Mouse (Mus musculus): ENCODE data around the gene Nedd8. TPM values are rescaled to one million over a fixed set of nuclear protein-coding genes. Genes with fewer than 3 reads are reported as not detected.
A peak's percentile ranks its signal among the peaks of the same experiment; 100 is the strongest.

Nedd8 gene
- polyA plus RNA-seq, 1 experiment from 2014 or later = 510 TPM

DNA sequence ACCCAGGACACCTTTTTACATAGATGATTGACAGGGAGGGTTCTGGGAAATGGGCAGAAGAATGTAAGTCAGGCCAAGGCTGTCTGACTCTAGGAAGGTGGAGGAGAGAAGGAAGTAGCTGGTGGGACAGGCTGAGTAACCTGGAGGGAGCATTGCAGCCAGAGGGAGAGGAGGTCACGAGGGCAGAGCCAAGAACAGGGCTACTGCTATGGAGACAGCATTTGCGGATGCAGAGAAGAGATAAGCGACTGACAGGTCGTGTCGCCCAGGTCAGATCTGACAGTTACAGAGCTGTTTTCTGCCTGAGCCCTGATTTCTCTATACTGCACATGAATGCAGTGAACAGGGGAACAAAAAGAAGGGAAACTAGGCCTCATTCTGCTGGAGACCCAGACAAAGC is 35.5 kb upstream of the Nedd8 start:
- Histone ChIP-seq H3K27ac (no peak overlapping the region), H3K4me3 (replicated peaks) (no peak overlapping the region), H3K27me3 (replicated peaks) (peaks cover 1% of the 10 kb centered on the region; the same call in 1 of the 2 replicates), H3K4me2 (replicated peaks) (no peak overlapping the region), H3K9ac (no peak overlapping the region), H3K4me1 (replicated peaks) (no peaks in the 10 kb centered on the region), H3K36me3 (no peaks in the 10 kb centered on the region), H3K9me3 (no peaks in the 10 kb centered on the region)
- WGBS = 78% methylated on average over 5 of the region's 5 CpGs
- ATAC-seq = no peak

DNA sequence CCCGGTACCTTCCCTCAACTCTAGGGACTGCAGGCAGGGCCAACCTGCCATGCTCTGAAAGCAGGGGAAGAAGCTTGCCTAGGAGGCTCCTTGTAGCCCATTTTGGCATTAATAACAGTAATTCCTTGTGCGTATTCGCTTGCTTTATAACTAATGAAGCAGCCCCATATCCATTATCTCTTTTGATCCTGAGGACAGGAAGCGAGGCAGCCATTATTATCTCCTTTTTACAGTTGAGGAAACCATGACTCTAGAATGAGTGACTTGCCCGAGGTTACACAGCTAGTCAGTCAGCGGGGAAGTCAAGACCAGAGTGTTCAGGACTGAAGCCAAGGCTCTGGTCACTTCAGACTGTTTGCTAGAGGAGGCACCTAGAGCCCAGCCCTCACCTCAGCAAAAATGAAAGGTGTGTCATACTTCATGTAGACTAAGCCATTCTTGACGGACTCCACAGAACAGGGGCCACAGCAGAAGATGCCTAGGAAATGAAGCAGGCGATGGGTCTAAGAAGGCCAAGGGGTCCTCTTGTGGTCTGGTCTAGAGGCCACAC is 34.2 kb upstream of the Nedd8 start:
- H3K27ac ChIP-seq = no peak overlapping the region
- no peaks in the 10 kb centered on the region for H3K36me3 ChIP-seq
- H3K9me3 ChIP-seq = no peaks in the 10 kb centered on the region
- ATAC-seq = no peak
- H3K4me1 ChIP-seq (replicated peaks) = no peaks in the 10 kb centered on the region
- WGBS = 87% methylated on average over 8 of the region's 8 CpGs
- H3K27me3 ChIP-seq (replicated peaks) = no peaks in the 10 kb centered on the region
- H3K4me3 ChIP-seq (replicated peaks) = no peak overlapping the region
- H3K4me2 ChIP-seq (replicated peaks) = no peak overlapping the region
- no peak overlapping the region for H3K9ac ChIP-seq

DNA sequence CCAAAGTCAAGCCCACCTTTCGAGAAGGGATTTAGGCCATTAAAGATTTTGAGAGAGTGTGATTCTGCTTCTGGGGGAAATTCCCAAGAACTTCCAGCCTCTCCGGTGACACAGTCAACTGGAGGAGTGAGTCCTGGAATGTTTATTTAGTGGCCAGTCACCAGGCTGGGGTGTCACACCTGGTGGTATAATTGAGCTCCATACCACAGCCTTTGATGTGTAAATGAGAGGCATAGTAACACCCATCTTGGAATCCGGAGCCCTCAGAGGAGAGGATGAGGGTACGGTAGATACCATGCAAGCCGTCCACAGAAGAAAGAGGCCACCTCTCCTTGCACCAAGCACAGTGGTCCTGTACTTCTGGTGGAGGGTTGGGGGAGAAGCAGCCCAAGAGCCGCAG is 30.8 kb upstream of the Nedd8 start:
- 49% methylated on average over 6 of the region's 6 CpGs for WGBS

DNA sequence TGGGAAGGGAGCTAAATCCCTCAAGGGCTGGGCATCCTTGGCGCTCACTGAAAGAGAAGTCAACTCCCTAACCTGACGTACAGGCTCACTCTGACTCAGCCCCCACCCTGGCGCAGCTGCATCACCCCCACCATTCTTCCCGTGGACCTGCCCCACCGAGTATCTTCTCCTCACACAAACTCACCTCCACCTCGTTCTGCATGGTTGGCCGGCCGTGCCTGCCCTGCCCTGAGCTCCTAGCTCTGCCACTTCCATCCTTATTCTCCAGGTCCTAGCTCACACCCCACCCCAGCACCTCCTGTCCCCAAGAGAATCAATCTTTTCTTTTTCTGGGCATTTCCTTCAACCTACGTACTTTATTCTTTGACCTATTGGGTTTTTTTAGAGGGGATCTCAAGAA is 29.2 kb upstream of the Nedd8 start:
- WGBS = 66% methylated on average over 9 of the region's 9 CpGs
- Histone ChIP-seq H3K36me3 (no peaks in the 10 kb centered on the region), H3K27ac (no peak overlapping the region), H3K4me1 (replicated peaks) (no peaks in the 10 kb centered on the region), H3K9ac (no peak overlapping the region), H3K27me3 (replicated peaks) (no peaks in the 10 kb centered on the region), H3K4me3 (replicated peaks) (no peak overlapping the region), H3K9me3 (no peaks in the 10 kb centered on the region), H3K4me2 (replicated peaks) (no peak overlapping the region)
- ATAC-seq = no peak

More for the DNA sequence above, 30.8 kb upstream of the Nedd8 start:
- Histone ChIP-seq H3K27ac (no peak overlapping the region), H3K9me3 (no peaks in the 10 kb centered on the region), H3K36me3 (no peaks in the 10 kb centered on the region), H3K4me3 (replicated peaks) (no peak overlapping the region), H3K4me2 (replicated peaks) (no peak overlapping the region), H3K27me3 (replicated peaks) (no peaks in the 10 kb centered on the region), H3K4me1 (replicated peaks) (no peaks in the 10 kb centered on the region), H3K9ac (no peak overlapping the region)
- ATAC-seq = no peak

DNA sequence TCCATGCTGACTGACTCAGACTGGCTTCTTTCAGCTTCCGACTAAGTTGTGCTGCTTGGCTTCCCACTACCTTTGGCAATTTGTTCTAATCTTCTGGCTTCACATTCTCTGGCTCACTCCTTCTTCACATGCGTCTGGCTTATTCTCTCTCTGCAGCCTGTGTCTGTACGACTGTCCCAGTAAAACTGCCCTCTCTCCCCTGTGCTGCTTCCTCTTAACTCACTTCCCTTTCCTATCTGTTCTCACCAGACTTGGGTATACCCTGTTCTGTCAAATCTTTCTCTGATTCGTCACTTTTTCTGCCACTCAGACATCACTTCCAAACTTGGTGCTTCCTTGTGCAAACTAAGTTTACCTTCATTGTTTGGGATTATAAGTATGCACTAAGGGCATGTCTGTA is 25.3 kb upstream of the Nedd8 start:
- Histone ChIP-seq H3K36me3 (no peaks in the 10 kb centered on the region), H3K4me2 (replicated peaks) (no peak overlapping the region), H3K27me3 (replicated peaks) (no peaks in the 10 kb centered on the region), H3K9ac (no peak overlapping the region), H3K9me3 (no peaks in the 10 kb centered on the region), H3K4me3 (replicated peaks) (no peak overlapping the region), H3K27ac (no peak overlapping the region), H3K4me1 (replicated peaks) (no peaks in the 10 kb centered on the region)
- ATAC-seq = no peak
- WGBS = 79% methylated on average over 4 of the region's 4 CpGs

DNA sequence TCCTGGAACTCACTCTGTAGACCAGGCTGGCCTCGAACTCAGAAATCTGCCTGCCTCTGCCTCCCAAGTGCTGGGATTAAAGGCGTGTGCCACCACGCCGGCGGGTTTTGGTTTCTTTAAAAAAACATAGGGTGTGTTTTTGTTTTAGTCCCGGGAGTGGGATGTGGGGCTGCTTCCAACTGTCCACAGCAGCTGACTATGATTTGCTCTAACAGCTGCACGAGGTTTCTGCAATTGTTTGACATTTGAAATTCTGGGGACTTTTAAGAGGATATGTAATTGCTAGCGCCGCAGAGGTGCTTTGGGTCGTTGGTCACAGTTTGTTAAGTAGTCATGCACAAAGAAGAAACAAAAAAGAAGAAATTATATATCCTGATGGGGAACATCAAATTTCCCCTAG is 17.5 kb upstream of the Nedd8 start:
- Histone ChIP-seq H3K36me3 (no peaks in the 10 kb centered on the region), H3K9me3 (no peaks in the 10 kb centered on the region), H3K4me1 (replicated peaks) (no peaks in the 10 kb centered on the region), H3K9ac (no peak overlapping the region), H3K27ac (no peak overlapping the region), H3K4me3 (replicated peaks) (no peak overlapping the region), H3K27me3 (replicated peaks) (no peaks in the 10 kb centered on the region), H3K4me2 (replicated peaks) (no peak overlapping the region)
- 70% methylated on average over 10 of the region's 10 CpGs for WGBS
- no peak for ATAC-seq

GRCm38 (mm10) chr14:55682118-55682493 is 10.2 kb upstream of the Nedd8 start:
- Histone ChIP-seq H3K4me2 (replicated peaks) (peak overlapping the region; percentile 83), H3K4me1 (replicated peaks) (peaks cover 8% of the 10 kb centered on the region), H3K36me3 (peaks cover 21% of the 10 kb centered on the region), H3K9me3 (no peaks in the 10 kb centered on the region), H3K4me3 (replicated peaks) (peak overlapping the region; percentile 76), H3K27me3 (replicated peaks) (no peaks in the 10 kb centered on the region), H3K9ac (peak overlapping the region; percentile 76), H3K27ac (no peak overlapping the region)
- 14% methylated on average over 3 of the region's 3 CpGs for WGBS
- peak; percentile 27 for ATAC-seq

GRCm38 (mm10) chr14:55681160-55682117 is 9.5 kb upstream of the Nedd8 start, which contains the start of gene Tinf2:
Tinf2 (minus strand) TSS chr14:55681820.
- Histone ChIP-seq H3K9me3 (no peaks in the 10 kb centered on the region), H3K36me3 (peaks cover 28% of the 10 kb centered on the region), H3K4me3 (replicated peaks) (peak within 1 kb of the TSS; percentile 76), H3K4me2 (replicated peaks) (peak within 1 kb of the TSS; percentile 83), H3K27ac (peak within 1 kb of the TSS; percentile 91), H3K9ac (peak within 1 kb of the TSS; percentile 76), H3K27me3 (replicated peaks) (no peaks in the 10 kb centered on the region), H3K4me1 (replicated peaks) (peaks cover 8% of the 10 kb centered on the region)
- WGBS = under 1% methylated on average over 66 of the region's 66 CpGs
- peak; percentile 99 for ATAC-seq

- no peak overlapping the region for H3K4me3 ChIP-seq (replicated peaks)
- H3K4me2 ChIP-seq (replicated peaks) = no peak overlapping the region
- H3K4me1 ChIP-seq (replicated peaks) = peaks cover 14% of the 10 kb centered on the region
- no peak for ATAC-seq
- 82% methylated on average over 4 of the region's 4 CpGs for WGBS
- no peak overlapping the region for H3K27ac ChIP-seq
- H3K36me3 ChIP-seq = peaks cover 34% of the 10 kb centered on the region
- no peaks in the 10 kb centered on the region for H3K9me3 ChIP-seq
- H3K27me3 ChIP-seq (replicated peaks) = no peaks in the 10 kb centered on the region
- H3K9ac ChIP-seq = no peak overlapping the region
Observed at GRCm38 (mm10) chr14:55677615-55678014, 5.7 kb upstream of the Nedd8 start.

DNA sequence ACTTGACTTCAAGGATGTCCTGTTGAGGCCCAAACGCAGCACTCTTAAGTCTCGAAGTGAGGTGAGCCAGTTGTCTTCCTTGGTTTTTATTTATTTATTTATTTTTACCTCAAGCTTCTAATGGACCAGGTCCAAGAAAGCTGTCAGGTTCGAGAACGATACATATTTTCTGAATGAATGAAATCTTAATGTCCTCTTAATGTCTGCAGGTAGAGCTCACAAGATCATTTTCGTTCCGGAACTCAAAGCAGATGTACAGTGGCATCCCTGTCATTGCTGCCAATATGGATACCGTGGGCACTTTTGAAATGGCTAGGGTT is 777 bp upstream of the Nedd8 start:
- no peak overlapping the region for H3K27ac ChIP-seq
- H3K27me3 ChIP-seq (replicated peaks) = no peaks in the 10 kb centered on the region
- H3K9me3 ChIP-seq = no peaks in the 10 kb centered on the region
- H3K4me2 ChIP-seq (replicated peaks) = peak overlapping the region; percentile 72
- H3K4me1 ChIP-seq (replicated peaks) = peaks cover 17% of the 10 kb centered on the region; the same call in 1 of the 2 replicates
- H3K4me3 ChIP-seq (replicated peaks) = peak overlapping the region; percentile 65
- H3K36me3 ChIP-seq = peaks cover 17% of the 10 kb centered on the region
- 70% methylated on average over 7 of the region's 7 CpGs for WGBS
- H3K9ac ChIP-seq = no peak overlapping the region
- no peak for ATAC-seq

DNA sequence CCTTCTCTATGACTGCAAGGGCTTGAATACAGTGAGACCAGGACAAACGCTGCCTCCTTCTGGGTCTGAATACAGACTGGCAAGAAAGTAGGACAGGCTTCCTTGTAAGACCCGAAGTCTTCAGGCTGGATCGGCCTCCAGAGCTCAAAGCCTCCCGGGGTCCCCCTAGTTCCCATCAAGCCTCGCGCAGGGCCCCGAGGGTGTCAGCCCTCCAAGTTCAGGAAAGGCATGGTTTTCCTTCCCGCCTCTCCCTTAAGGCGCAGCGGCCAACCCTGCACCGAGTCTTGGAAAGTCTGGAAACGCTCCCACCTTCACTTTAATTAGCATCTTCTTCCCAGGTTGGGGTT is 465 bp downstream of the Nedd8 start:
- H3K4me3 ChIP-seq (replicated peaks) = peak overlapping the region; percentile 65
- peak overlapping the region; percentile 75 for H3K27ac ChIP-seq
- no peaks in the 10 kb centered on the region for H3K27me3 ChIP-seq (replicated peaks)
- H3K4me1 ChIP-seq (replicated peaks) = peaks cover 17% of the 10 kb centered on the region; the same call in 1 of the 2 replicates
- H3K9me3 ChIP-seq = no peaks in the 10 kb centered on the region
- peaks cover 10% of the 10 kb centered on the region; the same call in 1 of the 2 replicates for H3K36me3 ChIP-seq
- H3K4me2 ChIP-seq (replicated peaks) = peak overlapping the region; percentile 72
- peak overlapping the region; percentile 73 for H3K9ac ChIP-seq
- under 1% methylated on average over 12 of the region's 12 CpGs for WGBS
- ATAC-seq = peak; percentile 54

DNA sequence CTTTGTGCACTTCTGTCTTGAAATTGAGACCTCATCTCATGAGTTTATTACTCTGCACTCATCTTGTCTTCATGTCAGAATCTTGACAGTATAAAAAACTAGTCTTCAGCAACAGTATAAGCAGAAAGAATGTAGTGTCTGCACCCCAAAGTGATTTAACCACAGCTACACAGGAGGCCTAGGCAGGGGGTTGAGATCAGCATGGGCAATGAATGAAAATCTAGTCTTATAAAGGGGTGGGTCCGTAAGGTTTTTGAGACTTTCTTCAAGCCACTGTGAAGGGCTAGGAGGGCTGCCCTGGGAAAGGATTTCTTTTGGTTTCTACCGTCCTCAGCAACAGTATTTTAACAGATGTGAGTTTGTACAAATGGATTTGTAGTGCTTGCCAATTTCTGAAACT is 11.3 kb downstream of the Nedd8 start:
- Histone ChIP-seq H3K4me2 (replicated peaks) (peak overlapping the region; percentile 61; the same call in 1 of the 2 replicates), H3K27ac (0 out of 2 replicates have a peak overlapping the region, but pooled peaks have one; percentile 17), H3K36me3 (peaks cover 12% of the 10 kb centered on the region), H3K4me1 (replicated peaks) (peaks cover 4% of the 10 kb centered on the region; the same call in 1 of the 2 replicates), H3K4me3 (replicated peaks) (peak overlapping the region; percentile 61), H3K9ac (no peak overlapping the region), H3K9me3 (no peaks in the 10 kb centered on the region), H3K27me3 (replicated peaks) (no peaks in the 10 kb centered on the region)
- ATAC-seq = peak; percentile 1; the same call in 1 of the 2 replicates
- WGBS = 59% methylated on average over 2 of the region's 2 CpGs
